Mouse (Mus musculus) left cerebral cortex, adult 9 months (tissue): Measurements from ENCODE around the gene Ano10.

Source experiments
- DNase-seq, 2 experiments: peaks; one replicate each; pipeline ENCODE4 v3.0.0; 2022; ENCODE audit warnings: low spot score in 2 of 2

The Ano10 gene

GRCm38 (mm10) chr9:122290192-122290591 lies 4.0 kb downstream of the Ano10 start:
- DNase-seq: no peak

- no peak for DNase-seq
These were observed 5.8 kb downstream of the Ano10 start for GRCm38 (mm10) chr9:122288416-122288815.

GRCm38 (mm10) chr9:122287526-122287925 lies 6.7 kb downstream of the Ano10 start:
- no peak for DNase-seq

- DNase-seq: no peak
These were observed 8.4 kb downstream of the Ano10 start for GRCm38 (mm10) chr9:122285833-122286310.

GRCm38 (mm10) chr9:122285146-122285832 lies 8.9 kb downstream of the Ano10 start:
- DNase-seq: no peak

- no peak for DNase-seq
These were observed 9.5 kb downstream of the Ano10 start for GRCm38 (mm10) chr9:122284696-122285095.

GRCm38 (mm10) chr9:122281004-122281403 lies 13.2 kb downstream of the Ano10 start:
- DNase-seq: no peak

- no peak for DNase-seq
These were observed 17.6 kb downstream of the Ano10 start for GRCm38 (mm10) chr9:122276665-122277064.

- no peak for DNase-seq
These were observed 18.1 kb downstream of the Ano10 start for GRCm38 (mm10) chr9:122276134-122276533.

- DNase-seq: no peak
These were observed 19.9 kb downstream of the Ano10 start for GRCm38 (mm10) chr9:122274346-122274745.

- DNase-seq: peak in 1 of 2 experiments; percentile 59
These were observed 20.3 kb downstream of the Ano10 start for GRCm38 (mm10) chr9:122273879-122274278.

GRCm38 (mm10) chr9:122271866-122272265 lies 22.4 kb downstream of the Ano10 start:
- no peak for DNase-seq

GRCm38 (mm10) chr9:122271318-122271717 lies 22.9 kb downstream of the Ano10 start:
- DNase-seq: no peak

GRCm38 (mm10) chr9:122270913-122271312 lies 23.3 kb downstream of the Ano10 start:
- no peak for DNase-seq

GRCm38 (mm10) chr9:122269256-122270041 lies 24.8 kb downstream of the Ano10 start:
- no peak for DNase-seq

GRCm38 (mm10) chr9:122265526-122266210 lies 28.6 kb downstream of the Ano10 start:
- no peak for DNase-seq

GRCm38 (mm10) chr9:122263140-122263539 lies 31.1 kb downstream of the Ano10 start:
- no peak for DNase-seq

- no peak for DNase-seq
These were observed 39.8 kb downstream of the Ano10 start for GRCm38 (mm10) chr9:122254386-122254785.

- DNase-seq: no peak
These were observed 42.1 kb downstream of the Ano10 start for GRCm38 (mm10) chr9:122252113-122252512.

- DNase-seq: peak in 1 of 2 experiments; percentile 40
These were observed 46.1 kb downstream of the Ano10 start for GRCm38 (mm10) chr9:122248168-122248567.

GRCm38 (mm10) chr9:122247430-122248027 lies 46.7 kb downstream of the Ano10 start:
- peak; percentile 38 to 90 for DNase-seq

GRCm38 (mm10) chr9:122245879-122246278 lies 48.3 kb downstream of the Ano10 start:
- no peak for DNase-seq
